Mouse (Mus musculus) right cerebral cortex, postnatal 14 days (tissue): ENCODE data around the gene Fam173b.
"Not testable (repeated sequence)": the region's sequence is repeated elsewhere in the genome, so short reads cannot be mapped to it uniquely, and the experiment has no call there.

Experiments used
- DNase-seq: peaks from one replicate; pipeline ENCODE4 v3.0.0; 2022

Fam173b gene

DNA sequence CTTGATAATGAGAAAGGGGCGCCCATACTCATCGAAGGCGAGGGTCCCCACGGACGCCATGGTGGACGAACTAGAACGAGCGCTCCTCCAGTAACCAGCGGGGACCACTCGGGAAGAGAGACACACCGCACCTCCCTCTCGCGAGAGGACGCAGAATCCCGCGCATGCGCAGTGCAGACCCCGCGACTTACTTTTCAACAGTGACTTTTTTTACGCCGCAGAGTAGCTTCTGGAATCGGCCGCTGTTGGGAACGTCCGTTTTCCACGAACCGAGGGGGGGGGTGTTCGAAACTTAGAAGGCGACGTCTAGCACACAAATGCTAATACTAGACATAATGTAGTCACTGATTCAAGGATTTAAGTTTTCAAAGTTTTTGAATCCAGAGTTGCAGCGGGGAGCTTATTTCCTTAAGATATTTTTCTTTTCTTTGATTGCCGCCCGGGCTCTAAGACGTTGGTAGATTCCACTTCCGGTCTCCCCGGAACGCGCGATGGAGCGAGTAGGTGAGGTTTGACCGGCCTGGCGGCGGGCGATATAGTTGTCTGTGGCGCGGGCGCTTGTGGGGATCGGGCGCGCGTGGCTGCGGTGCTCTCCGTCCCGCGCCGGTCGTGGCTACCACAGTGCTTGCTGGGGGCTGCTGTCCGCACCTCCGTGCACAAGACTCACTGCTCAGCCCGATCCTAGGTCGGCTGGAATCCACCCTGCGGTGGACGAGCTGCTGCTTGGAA is at the start of gene Fam173b, which contains the start of gene Cct5:
Gene Fam173b, plus strand, starts transcription at position 207 of the 729 bp plus-strand sequence.
Gene Cct5, minus strand, starts transcription at position 159 of the 729 bp plus-strand sequence.
- DNase-seq, result peak; percentile 96

DNA sequence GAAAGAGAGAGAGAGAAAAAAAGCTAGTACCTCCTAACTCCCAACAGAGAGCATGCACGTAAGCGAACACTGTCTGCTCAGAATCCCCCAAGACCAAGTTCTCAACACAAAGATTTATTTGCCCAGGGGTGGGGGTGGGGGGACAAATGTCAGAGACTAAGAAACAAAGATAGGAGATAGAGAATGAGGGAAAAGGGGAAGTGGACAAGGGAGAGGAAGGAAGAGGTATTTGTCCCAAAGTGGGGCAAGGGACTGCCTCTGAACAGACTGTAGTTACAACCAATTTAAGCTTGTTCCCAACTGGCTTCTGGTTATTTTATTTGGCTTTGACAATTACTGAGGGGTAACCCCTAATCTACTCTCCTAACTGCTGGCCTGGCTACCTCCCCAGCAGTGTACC is 46.8 kb upstream of the Fam173b start:
- no peak for DNase-seq

DNA sequence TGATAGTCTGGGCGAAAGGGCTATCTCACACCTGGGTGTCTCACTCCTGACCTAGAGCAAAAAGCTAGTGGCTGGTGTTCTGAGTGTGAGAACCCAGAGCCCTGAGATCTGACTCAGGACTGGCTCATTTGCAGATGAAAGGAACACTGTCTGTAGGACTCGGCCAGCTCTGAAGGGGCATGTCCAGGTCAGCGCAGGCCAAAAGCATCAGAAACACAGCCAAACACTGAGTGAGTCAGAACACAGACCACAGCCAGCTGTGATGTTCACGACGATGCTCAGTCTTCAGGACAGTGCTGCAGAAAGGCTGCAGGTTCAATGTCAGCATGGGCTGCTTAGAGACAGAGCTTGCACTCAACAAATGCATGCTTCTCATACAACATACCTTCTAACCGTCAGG is 40.3 kb upstream of the Fam173b start:
- DNase-seq, result no peak

DNA sequence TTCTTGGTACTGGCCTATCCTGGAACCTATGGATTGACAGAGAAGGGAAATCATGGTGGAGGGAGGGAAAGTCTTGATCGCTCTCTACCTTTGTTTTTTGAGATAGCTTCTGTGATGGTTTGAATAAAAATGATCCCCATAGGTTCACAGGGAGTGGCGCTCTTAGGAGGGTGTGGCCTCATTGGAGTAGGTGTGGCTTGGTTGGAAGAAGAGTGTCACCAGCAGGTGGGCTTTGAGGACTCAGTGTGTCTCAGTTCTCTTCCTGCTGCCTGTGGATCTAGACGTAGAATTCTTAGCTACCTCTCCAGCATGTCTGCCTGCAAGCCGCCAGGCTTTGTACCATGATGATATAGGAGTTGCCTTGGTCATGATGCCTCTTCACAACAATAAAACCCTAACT is 39.7 kb upstream of the Fam173b start:
- DNase-seq, result no peak

DNA sequence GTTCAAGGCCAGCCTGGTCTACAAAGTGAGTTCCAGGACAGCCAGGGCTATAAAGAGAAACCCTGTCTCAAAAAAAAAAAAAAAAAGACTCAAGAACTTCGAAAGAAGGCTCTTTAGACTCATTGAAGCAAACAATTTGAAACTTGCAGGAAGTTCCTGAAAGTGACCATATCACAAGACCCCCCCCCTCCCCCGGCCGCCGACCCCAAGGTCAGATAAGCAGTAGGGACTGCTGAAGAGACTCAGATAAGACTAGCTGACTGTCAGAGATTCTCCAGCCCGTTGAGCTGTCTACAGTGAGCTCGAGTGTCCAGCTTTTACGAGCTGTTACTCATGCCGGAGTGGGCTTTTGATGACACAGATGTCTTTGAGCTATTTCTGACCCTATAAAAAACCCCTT is 38.8 kb upstream of the Fam173b start:
- no peak for DNase-seq

DNA sequence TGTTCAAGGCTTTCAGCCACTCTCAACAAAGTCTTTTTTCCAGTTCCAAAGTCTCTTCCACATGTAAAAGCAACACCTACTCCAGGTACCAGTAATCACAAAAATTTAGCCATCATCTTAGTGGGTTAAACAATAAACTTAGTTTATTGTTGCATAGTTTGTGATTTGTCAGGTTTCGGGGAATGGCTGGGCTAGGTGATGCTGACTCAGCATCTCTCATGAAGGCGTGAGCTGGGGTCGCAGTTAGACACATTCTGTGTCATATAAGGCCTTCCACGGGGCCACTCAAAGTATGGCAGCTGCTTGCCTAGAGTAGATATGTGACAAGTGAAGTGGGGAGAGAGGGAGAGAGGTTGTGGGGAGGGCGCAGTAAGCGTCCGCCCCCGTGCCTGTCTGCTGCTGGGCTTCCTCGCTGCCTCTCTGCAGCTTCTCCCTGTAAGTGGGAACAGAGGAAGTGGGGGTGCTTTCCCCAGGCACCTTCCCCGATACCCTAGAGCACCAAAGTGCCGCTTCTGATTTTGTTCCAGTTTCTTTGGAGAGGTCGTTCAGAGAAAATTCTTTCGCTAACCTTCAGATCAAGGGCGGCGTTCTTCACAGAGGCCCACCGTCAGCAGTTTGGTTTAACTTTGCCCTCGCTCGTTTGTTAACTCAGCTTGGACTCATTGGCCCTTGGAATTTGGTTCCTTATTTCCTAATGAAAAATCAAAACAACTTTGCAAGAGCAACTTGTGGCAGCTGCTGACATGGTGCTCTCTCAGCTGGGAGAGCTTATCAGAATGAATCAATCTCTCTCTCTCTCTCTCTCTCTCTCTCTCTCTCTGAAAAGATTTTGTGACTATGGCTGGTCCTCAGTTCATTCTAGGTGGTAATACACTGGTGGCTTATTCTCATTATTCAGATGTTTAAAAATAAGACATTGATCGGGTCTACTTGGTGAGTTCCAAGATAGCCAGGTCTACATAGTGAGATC is 37.8 kb upstream of the Fam173b start:
- no peak for DNase-seq

DNA sequence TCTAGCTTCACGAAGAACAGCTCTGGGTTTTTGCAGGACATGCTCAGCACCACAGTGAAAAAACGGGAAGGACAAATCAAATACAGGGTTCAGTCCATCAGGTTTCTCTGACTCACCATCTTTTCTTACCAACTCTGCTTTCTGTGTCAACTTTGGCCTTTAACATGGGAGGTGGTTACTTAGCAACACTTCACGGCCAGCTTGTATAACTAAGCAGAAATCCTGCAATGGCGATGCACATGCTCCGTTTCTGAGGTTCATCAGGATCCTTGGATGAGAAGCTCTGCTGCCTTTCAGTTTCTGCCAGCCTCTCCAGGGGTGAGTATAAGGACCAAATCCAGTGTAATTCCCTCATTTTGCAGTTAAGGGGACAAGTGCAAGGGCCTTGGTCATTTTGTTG is 36.5 kb upstream of the Fam173b start, which contains the start of gene Cmbl:
Gene Cmbl, plus strand, starts transcription at position 206 of the 400 bp plus-strand sequence.
- DNase-seq, result no peak

DNA sequence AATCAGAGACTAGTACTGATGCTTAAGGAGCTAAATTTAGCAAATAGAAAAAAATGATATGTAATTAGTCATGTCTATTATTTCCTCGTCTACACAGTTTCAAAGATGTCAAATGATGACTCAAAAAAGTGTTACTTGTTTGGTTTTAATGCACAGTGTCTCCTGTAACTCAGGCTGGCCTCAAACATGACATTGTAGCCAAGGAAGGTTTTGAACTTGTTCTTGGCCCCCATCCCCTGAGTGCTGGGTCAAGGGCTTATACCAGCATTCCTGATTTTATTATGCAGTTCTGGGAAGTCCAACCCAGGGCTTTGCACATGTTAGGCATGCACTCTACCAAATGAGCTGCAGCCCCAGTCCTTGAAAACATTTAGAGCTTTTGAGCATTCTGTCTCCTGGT is 35.9 kb upstream of the Fam173b start:
- DNase-seq, result no peak

DNA sequence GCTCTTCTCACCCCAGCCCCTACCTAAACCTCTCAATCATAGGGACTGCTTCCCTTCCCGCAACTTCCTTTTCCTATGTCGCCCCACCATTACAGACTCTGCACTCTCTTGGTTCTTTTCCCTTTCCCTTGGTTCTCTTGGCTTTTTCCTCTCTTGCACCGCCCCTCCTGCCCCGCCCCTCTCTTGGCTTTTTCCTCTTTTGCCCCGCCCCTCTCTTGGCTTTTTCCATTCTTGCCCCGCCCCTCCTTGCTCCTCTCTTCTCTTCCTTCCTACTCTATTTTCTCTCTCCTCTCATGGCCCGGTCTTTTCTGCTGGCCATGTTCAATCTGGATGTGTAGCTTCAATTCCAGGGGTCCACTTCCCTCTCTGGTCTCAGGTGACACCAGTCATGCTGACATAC is 34.2 kb upstream of the Fam173b start:
- DNase-seq, result no peak

DNA sequence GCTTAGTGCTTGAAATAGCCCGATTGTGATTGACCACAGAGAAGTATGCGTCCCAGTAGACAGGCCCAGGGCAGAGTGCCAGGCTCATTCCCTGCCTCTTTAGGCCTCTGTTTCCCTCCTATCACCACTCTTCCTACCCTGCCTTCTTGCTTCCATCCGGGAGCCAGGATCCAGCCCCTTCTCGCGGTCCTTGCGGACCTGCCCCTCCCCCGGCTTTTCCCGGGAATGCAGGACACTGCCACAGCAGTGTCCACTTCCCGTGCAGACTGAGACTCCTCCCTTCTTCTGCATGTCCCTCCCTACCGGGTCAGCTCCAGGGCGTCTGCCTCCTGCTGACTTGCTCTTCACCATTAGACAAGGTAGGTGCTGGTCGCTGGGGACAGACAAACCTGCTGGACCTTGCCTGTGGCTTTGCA is 33.1 kb upstream of the Fam173b start:
- no peak for DNase-seq

DNA sequence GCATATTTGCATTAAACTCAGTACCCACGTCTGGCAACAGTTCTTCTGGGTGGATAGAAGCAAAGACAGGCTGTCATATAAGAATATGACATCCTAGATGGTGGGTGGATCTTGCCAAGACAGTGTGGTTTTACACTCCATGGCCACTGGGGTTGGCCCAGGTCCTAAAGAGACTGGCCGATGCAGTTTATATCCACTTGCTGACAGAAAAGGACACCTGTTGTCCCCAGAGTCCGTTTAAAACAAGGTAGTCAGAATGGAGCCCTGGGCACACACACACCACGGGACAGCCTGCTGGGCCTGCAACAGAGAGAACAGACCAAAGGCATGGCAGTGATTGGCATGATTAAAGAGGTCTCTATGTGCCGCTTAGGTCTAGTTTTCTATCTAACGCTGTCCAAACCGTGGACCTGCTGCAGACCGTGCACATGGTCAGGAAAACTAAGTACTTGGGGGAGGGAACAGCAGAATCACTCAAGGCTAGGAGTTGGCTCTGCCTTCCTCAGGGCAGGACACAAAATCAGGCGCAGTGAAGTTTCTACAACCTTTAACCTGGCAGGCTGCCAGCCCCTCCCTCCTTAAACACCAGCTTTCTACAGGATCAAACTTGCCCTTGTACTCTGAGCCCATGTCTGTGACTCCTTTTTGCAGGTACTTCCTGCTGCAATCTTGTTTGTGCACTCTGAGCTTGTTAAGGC is 32.2 kb upstream of the Fam173b start:
- no peak for DNase-seq

DNA sequence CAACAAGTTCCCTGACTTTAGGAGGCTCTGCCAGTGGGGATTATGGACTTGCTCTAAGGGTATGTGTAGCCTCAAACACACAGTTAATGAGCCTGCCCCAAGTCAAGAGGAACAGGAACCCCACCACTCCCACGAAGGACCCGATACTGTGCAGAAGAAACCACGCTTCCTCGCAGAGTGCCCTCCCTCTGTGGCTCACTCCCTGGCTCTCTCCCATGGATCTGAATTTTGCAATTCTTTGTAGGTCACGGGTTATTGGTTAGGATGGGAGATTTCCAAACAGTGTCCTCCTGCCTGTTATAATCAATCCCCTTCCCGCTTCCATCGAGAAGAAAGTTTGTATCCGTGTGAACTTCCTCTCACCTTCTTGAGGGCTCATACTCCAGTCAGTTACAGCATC is 30.7 kb upstream of the Fam173b start:
- no peak for DNase-seq

DNA sequence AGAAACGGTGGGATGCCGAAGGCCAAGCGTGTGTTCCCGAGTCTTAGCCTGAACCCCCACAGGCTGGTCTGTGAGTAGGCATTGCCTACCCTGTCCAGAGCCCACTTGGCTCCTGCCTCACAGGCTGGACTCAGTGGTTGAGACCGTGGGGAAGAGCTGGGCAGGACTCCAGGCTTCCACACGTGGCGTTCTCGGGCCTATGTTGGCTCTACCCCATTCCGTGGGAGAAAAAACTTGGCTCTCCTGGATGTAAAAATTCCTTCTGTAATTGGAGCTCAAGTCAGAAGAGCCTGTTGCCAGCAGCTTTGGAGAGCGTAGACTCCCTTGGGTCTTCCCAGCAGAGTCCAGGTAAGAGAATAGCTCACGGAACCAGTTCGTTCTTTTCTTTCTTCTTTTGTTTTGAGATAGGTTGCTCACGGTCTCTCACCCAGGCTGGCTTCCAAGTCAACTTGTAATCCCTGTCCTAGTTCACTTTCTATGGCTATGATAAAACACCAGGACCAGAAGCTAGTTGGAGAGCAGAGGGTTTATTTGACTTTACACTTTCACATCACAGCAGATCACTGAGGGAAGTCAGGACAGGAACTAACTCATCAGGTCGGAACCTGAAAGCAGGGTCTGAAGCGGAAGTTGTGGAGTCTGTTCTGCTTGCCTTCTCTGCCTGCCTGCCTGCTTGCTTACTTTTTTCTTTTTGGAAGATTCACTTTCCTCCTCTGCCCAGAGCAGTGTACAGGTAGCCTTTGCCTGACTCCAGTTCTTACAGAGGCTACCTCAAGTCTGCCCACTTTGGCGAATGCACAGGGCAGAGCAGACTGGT is 29.5 kb upstream of the Fam173b start:
- DNase-seq, result peak; percentile 31

DNA sequence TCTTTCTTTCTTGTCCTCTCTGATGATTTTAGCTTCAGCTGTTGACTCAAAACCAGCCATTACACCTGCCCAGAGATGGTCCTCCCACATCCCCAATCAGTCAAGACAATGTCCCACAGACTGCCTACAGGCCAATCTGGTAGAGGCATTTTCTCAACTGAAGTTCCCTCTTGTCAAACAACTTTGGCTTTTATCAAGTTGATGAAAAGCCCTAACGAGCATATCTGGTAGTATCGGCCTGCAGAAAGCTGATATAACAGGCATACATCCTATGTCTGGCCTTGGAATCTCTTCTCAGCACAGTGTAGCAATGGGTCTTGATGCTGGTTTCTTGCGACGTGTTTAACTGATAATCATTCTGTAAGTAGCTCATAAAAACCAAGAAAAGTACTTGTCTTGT is 28.4 kb upstream of the Fam173b start:
- DNase-seq, result no peak

DNA sequence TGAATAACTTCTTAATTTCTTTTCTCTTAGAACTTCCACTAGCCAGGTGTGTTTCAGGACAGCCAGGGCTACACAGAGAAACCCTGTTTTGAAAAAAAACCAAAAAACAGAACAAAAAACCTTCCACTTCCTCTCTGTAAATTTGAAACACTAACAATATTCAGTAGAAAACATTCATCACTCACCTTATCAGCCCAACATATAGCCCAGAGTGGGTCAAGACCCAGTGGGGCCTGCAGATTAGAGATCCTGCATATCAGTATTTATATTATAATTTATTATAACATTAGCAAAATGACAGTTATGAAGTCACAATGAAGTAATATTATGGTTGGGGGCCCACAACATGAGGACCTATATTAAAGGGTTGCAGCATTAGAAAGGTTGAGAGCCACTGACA is 28.0 kb upstream of the Fam173b start:
- no peak for DNase-seq

DNA sequence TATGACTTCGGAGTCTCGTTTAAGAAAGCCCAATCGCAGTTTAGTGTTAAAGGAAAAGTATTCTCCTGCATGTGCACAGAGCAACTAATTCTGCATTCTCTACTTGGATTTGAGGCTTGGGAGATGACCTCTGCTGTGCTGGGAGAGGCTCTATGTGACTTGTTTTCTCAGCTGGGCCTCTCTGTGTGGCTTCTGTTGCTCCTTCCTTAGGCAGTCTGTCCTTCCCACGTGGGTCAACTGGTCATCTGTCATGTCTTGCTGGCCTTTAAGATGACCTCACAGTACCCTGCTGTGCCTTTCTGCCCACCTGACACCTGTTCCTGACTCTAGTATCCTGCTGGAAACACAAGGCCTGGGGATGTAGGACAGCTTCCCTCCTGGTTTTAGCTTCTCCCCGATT is 25.6 kb upstream of the Fam173b start:
- no peak for DNase-seq

DNA sequence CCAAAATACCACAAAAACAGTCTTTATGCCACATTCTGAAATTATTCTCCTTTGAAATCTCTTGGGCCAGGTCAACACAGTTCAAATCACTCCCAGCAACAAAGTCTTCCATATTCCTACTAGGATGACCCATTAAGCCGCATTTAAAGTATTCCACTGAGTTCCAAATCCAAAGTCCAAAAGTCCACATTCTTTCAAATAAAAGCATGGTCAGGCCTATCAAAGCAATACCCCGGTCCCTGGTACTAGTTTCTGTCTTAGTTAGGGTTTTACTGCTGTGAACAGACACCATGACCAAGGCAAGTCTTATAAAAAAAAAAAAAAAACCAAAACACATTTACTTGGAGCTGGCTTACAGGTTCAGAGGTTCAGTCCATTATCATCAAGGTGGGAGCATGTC is 20.6 kb upstream of the Fam173b start:
- DNase-seq, result not testable (repeated sequence)

DNA sequence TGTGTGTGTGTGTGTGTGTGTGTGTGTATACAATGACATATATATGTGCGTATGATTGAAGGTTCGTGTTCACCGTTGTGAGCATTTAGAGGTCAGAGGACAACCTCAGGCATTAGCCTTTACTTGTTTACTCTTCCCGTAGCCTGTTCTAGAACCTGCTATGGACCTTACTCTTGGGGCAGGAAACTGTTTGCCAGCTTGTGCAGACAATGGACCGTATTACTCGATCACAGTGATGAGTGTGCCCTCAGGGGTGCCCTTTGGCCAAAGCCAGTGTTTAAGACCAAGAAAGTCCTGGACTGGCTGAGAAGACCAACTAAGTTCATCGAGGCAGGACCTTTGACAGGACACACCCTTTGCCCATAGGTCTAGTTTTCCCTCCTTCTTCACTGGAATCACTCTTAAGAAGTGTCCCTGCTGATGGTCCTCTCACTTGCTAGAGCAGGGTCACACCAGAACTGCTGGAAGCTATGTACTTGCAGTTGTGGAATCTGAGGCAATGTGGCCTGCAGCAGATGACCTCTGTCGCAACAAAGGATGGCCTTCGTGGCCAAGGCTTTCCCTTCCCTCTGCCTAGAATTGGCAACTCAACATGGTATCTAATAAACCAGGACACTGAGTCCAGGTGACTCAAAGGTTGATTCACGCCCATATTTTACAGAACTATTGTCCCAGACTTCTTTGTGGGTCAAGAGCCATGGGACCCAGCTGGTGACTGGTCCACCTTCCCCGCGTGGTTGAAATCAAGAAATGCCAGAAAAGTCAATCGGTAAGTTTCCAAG is 18.2 kb upstream of the Fam173b start:
- no peak for DNase-seq

DNA sequence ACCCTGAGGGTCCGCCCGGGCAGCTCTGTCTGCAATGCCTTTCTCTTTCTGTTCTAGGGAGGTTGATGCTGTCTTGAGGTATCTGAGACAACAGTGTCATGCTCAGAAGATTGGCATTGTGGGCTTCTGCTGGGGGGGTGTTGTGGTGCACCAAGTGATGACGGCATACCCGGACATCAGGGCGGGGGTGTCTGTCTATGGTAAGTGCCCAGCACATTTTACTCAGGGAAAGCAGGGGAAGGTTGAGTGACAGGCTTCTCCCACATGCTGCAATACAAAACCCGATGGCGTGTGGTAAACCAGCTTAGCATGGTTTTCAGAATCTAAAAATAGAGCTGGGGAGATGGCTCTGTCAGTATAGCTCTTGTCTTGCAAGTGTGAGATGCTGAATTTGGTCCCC is 16.4 kb upstream of the Fam173b start:
- peak; percentile 25 for DNase-seq

DNA sequence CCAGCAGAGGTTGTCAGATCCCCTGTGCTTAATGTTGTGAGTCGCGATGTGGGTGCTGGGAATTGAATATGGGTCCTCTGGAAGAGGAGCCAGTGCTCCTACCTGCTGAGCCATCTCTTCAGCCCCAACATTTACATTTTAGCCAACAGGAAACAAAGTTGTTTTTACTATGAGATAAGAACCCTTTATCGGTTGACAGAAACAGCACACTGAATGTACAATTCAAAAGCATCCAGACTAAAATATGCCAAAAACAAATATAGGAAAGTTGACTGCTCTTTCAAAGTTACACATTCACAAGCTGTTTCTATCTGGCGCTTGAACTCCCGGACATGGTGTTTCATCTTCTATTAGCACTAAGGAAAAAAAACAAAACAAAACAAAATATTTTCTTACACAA is 15.6 kb upstream of the Fam173b start:
- no peak for DNase-seq

DNA sequence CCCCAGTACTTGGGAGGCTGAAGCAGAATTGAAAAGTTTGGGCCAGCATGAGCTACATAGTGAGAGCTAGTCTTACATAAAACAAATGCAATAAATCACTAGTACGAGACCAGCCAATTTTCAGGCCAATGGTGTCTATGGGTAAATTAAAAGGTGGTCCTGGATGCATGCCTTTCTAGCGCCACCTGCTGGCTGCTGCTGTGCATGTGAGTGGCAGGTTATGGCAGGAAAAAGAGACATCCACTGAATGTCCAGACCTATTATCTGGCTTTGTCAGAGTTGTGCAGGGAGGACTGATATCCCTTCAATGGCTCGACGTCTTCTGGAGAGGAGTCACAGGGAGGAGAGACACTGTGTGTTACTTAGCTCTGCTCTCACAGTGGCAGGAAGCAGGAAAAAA is 15.1 kb upstream of the Fam173b start:
- DNase-seq, result peak; percentile 92

DNA sequence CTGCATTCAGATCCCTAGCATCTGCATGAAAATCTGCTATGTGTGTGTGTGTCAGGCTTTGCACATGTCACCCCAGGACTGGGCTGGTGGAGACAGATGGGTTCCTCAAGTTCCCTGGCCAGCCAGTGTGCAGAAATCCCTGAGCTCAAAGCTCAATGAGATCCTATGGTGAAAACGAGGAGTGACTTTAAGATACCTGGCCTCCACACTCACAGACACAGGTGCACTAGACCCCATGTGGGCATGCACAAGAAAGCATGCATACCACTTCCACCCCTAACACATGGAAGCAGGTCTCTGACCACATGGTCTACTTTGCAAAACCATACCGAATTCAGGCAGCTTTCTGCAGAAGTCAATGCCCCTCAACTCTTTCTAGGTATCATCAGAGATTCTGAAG is 13.9 kb upstream of the Fam173b start:
- no peak for DNase-seq
